Mouse (Mus musculus) kidney, adult 2 months (tissue): Measurements from ENCODE around the gene Apex2. TPM values are rescaled to one million over a fixed set of nuclear protein-coding genes. Genes with fewer than 3 reads are reported as not detected.

Experiments
- DNase-seq: peaks from one replicate; pipeline ENCODE4 v3.0.0; 2021
- H3K27ac ChIP-seq: fragments of 200-500 bp; 2 replicates; pipeline ENCODE4 v1.5.1; 2012; ENCODE audit warnings: low read depth, low read length, control low read depth, inconsistent platforms; ENCODE audit not compliant: insufficient read depth
- H3K27me3 ChIP-seq: fragments of 200-500 bp; replicated peaks from 2 replicates; pipeline ENCODE4 v1.6.1; 2012; ENCODE audit warnings: mild to moderate bottlenecking, moderate library complexity, low read length, inconsistent platforms; ENCODE audit not compliant: control insufficient read depth, insufficient read depth
- H3K36me3 ChIP-seq: fragments of 200-500 bp; 2 replicates; pipeline ENCODE4 v1.6.1; 2012; ENCODE audit warnings: mild to moderate bottlenecking, moderate library complexity, low read length, inconsistent platforms; ENCODE audit not compliant: control insufficient read depth, insufficient read depth
- H3K4me1 ChIP-seq: fragments of 200-500 bp; 2 replicates; pipeline ENCODE4 v1.6.1; 2011; ENCODE audit warnings: low read length; ENCODE audit not compliant: control insufficient read depth, insufficient read depth
- H3K4me3 ChIP-seq: fragments of 200-500 bp; 2 replicates; pipeline ENCODE4 v1.5.1; 2011; ENCODE audit warnings: mild to moderate bottlenecking, low read depth, low read length, control low read depth; ENCODE audit not compliant: insufficient read depth
- CTCF ChIP-seq: fragments of 200-500 bp; conservative IDR thresholded peaks from 2 replicates; pipeline ENCODE4 v1.5.1; 2011; ENCODE audit warnings: low read depth, mild to moderate bottlenecking, control low read depth, low read length, moderate library complexity, mixed read lengths; ENCODE audit not compliant: insufficient read depth, insufficient read length
- POLR2A ChIP-seq: fragments of 200-500 bp; IDR thresholded peaks from one replicate; pipeline ENCODE4 v1.6.1; 2011; ENCODE audit warnings: low read depth, low read length, control low read depth
- WGBS: fragments of 180-500 bp; shearing (Covaris S2); methylation state at CpG from one replicate; pipeline ENCODE4 v1.1.7; 2018; 5-methylcytosine and 5-hydroxymethylcytosine counted together
- polyA plus RNA-seq: library from polyadenylated mRNA; depleted of rRNA; stranded (reverse); fragments of >200 nt; gene quantifications from 2 replicates; pipeline ENCODE4 v1.2.3, GENCODE M21; 2012

Gene Apex2
- polyA plus RNA-seq, 1 experiment: 12.5 TPM

GRCm38 (mm10) chrX:150547239-150547638 is 42.4 kb downstream of the Apex2 start, which contains the start of gene Alas2:
Gene Alas2 (plus strand): TSS chrX:150547375.
- TF ChIP-seq POLR2A (no peak), CTCF (no peak)
- Histone ChIP-seq H3K4me3 (no peak within 1 kb of the TSS), H3K36me3 (no peaks in the 10 kb centered on the region), H3K27ac (no peak within 1 kb of the TSS), H3K4me1 (no peaks in the 10 kb centered on the region), H3K27me3 (no peaks in the 10 kb centered on the region)
- 73% methylated on average over 5 of the region's 5 CpGs for WGBS
- DNase-seq: no peak

GRCm38 (mm10) chrX:150541684-150542083 is 48.0 kb downstream of the Apex2 start:
- TF ChIP-seq CTCF (no peak), POLR2A (no peak)
- no peaks in the 10 kb centered on the region for H3K36me3 ChIP-seq
- H3K27me3 ChIP-seq: no peaks in the 10 kb centered on the region
- no peak overlapping the region for H3K27ac ChIP-seq
- H3K4me1 ChIP-seq: no peaks in the 10 kb centered on the region
- DNase-seq: no peak
- no peak overlapping the region for H3K4me3 ChIP-seq

DNA sequence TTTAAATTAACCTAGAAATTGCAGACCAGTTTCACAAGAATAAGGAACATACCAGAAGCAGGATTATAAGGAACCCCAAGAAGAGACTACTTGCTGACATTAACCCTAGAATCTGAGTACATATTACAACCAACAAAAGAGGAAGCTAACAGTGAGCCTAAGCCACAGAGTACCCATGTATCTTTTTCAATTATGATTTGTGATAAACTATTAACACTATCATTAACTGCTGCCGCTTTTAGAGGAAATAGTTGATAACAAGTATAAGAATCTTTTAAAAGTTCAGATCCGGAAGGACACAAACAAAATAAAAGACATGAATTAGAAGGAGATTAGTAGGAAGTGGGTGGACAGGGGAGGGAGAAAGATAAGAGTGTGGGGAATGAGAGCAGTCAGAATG is 49.6 kb downstream of the Apex2 start:
- Histone ChIP-seq H3K27ac (no peak overlapping the region), H3K27me3 (no peaks in the 10 kb centered on the region), H3K4me1 (no peaks in the 10 kb centered on the region), H3K4me3 (no peak overlapping the region), H3K36me3 (no peaks in the 10 kb centered on the region)
- DNase-seq: no peak
- 75% methylated on average over 2 of the region's 2 CpGs for WGBS
- TF ChIP-seq CTCF (no peak), POLR2A (no peak)

- H3K27ac ChIP-seq: no peak overlapping the region
- 100% methylated on average over 1 of the region's 1 CpGs for WGBS
- no peaks in the 10 kb centered on the region for H3K36me3 ChIP-seq
- no peaks in the 10 kb centered on the region for H3K27me3 ChIP-seq
- no peak overlapping the region for H3K4me3 ChIP-seq
- no peaks in the 10 kb centered on the region for H3K4me1 ChIP-seq
- no peak for TF ChIP-seq CTCF
- no peak for TF ChIP-seq POLR2A
- no peak for DNase-seq
Observed at GRCm38 (mm10) chrX:150516477-150516876, 73.2 kb downstream of the Apex2 start.

DNA sequence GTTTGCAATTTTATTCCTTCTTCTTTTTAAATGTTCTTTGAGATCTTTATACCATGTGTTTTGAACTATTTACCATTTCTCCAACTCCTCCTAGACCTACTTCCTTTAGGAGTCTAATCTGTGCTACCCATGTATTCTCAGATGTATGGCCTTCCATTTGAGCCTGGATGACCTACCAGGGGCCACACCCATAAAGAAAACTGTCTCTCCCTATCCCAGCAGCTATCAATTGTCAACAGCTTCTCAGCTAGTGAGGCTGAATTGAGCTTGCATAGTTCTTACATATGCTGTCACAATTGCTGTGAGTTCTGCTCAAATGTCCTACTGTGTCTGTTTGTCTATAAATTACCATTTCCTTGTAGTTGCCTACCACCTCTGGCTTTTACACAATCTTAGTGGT is 73.7 kb downstream of the Apex2 start:
- no peaks in the 10 kb centered on the region for H3K27me3 ChIP-seq
- H3K36me3 ChIP-seq: no peaks in the 10 kb centered on the region
- no peak for TF ChIP-seq POLR2A
- no peaks in the 10 kb centered on the region for H3K4me1 ChIP-seq
- no peak overlapping the region for H3K4me3 ChIP-seq
- no peak for DNase-seq
- no peak overlapping the region for H3K27ac ChIP-seq

- 80% methylated on average over 1 of the region's 1 CpGs for WGBS
- no peak for DNase-seq
- no peak for TF ChIP-seq POLR2A
- TF ChIP-seq CTCF: no peak
- H3K27ac ChIP-seq: no peak overlapping the region
- no peaks in the 10 kb centered on the region for H3K36me3 ChIP-seq
- no peaks in the 10 kb centered on the region for H3K27me3 ChIP-seq
- H3K4me3 ChIP-seq: no peak overlapping the region
- H3K4me1 ChIP-seq: no peaks in the 10 kb centered on the region
Observed at GRCm38 (mm10) chrX:150514127-150514526, 75.5 kb downstream of the Apex2 start.

DNA sequence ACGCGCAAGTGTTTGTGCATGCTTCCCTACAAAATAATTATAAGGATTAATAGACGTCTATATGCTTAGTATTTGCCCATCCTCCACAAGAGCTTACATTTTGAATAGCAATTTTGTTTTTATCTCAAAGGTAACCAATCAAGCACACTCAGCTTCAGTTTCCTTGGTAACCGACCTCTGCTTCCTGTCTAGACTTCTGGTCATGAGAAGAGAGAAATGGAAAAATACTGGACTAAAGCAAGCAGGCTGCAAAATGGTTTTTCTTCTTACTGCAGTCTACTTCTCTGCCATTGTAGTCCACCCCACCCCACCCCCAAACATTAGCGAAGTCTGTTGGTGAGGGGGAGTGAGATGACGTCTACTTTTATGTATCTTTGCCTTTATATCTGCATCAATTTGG is 78.4 kb downstream of the Apex2 start:
- 63% methylated on average over 6 of the region's 6 CpGs for WGBS
- no peaks in the 10 kb centered on the region for H3K27me3 ChIP-seq

DNA sequence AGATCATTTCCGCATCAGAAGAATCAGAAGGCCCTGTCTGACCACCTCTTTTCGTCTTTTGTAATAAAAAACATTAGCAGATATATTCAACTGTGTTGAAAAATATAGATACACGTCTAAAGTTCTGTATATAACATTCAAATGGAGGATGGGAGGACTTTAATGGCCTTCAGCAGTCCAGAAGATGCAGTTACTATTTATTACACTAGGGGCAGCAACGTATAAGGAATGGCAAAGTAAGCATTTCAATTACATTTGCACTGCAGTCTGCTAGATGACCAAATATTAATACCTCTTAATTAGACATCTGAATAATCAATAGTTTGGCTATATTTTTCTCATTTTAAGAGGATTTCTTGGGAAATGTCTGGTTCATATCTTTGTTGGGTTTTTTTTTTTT is 79.0 kb downstream of the Apex2 start:
- H3K4me1 ChIP-seq: no peaks in the 10 kb centered on the region
- TF ChIP-seq CTCF: 0 out of 2 replicates have a peak, but pooled peaks have one; percentile 18
- TF ChIP-seq POLR2A: no peak
- 49% methylated on average over 4 of the region's 4 CpGs for WGBS
- no peaks in the 10 kb centered on the region for H3K36me3 ChIP-seq
- H3K27me3 ChIP-seq: no peaks in the 10 kb centered on the region
- H3K27ac ChIP-seq: no peak overlapping the region
- peak; percentile 65 for DNase-seq
- H3K4me3 ChIP-seq: no peak overlapping the region

More for the DNA sequence above, 78.4 kb downstream of the Apex2 start:
- DNase-seq: peak; percentile 39
- H3K4me3 ChIP-seq: no peak overlapping the region
- H3K36me3 ChIP-seq: no peaks in the 10 kb centered on the region
- no peak overlapping the region for H3K27ac ChIP-seq
- TF ChIP-seq CTCF: no peak
- no peak for TF ChIP-seq POLR2A
- no peaks in the 10 kb centered on the region for H3K4me1 ChIP-seq
